Mouse (Mus musculus): ENCODE data around the gene Adra2c. TPM values are rescaled to one million over a fixed set of nuclear protein-coding genes. Genes with fewer than 3 reads are reported as not detected.
A peak's percentile ranks its signal among the peaks of the same experiment; 100 is the strongest.

The Adra2c gene
- polyA plus RNA-seq, 1 experiment from 2014 or later, result 0.67 TPM

GRCm38 (mm10) chr5:35267486-35267885, 10.6 kb upstream of the Adra2c start:
- no peak overlapping the region for H3K9ac ChIP-seq
- no peaks in the 10 kb centered on the region for H3K27me3 ChIP-seq (ENCODE audit: control insufficient read depth, insufficient read depth, low read length)
- ATAC-seq (ENCODE audit: low FRiP score) (peak; percentile 90), DNase-seq (ENCODE audit: low spot score) (peak; percentile 64)
- no peak overlapping the region for H3K4me2 ChIP-seq (replicated peaks)
- 12% methylated on average over 7 of the region's 7 CpGs for WGBS
- H3K27ac ChIP-seq, result peak overlapping the region; percentile 43; the same call in 1 of the 2 replicates
- H3K36me3 ChIP-seq (replicated peaks; ENCODE audit: control insufficient read depth, insufficient read depth), result no peaks in the 10 kb centered on the region
- no peak overlapping the region for H3K4me3 ChIP-seq (replicated peaks; ENCODE audit: low read length)
- H3K9me3 ChIP-seq (ENCODE audit: control insufficient read depth, low read length), result no peaks in the 10 kb centered on the region
- peaks cover 12% of the 10 kb centered on the region for H3K4me1 ChIP-seq (replicated peaks; ENCODE audit: control insufficient read depth, insufficient read depth, low read length)

GRCm38 (mm10) chr5:35275356-35275755, 2.8 kb upstream of the Adra2c start:
- ATAC-seq (ENCODE audit: low FRiP score) (no peak), DNase-seq (ENCODE audit: low spot score) (no peak)
- no peaks in the 10 kb centered on the region for H3K36me3 ChIP-seq (replicated peaks; ENCODE audit: control insufficient read depth, insufficient read depth)
- H3K4me1 ChIP-seq (replicated peaks; ENCODE audit: control insufficient read depth, insufficient read depth, low read length), result peaks cover 3% of the 10 kb centered on the region; the same call in 1 of the 2 replicates
- no peak overlapping the region for H3K4me3 ChIP-seq (replicated peaks; ENCODE audit: low read length)
- no peak overlapping the region for H3K9ac ChIP-seq
- H3K27me3 ChIP-seq (ENCODE audit: control insufficient read depth, insufficient read depth, low read length), result peaks cover 41% of the 10 kb centered on the region
- H3K27ac ChIP-seq, result no peak overlapping the region
- H3K9me3 ChIP-seq (ENCODE audit: control insufficient read depth, low read length), result no peaks in the 10 kb centered on the region
- WGBS, result 61% methylated on average over 11 of the region's 11 CpGs
- H3K4me2 ChIP-seq (replicated peaks), result no peak overlapping the region

GRCm38 (mm10) chr5:35278741-35279695, 899 bp downstream of the Adra2c start:
- ATAC-seq (ENCODE audit: low FRiP score) (peak; percentile 75), DNase-seq (ENCODE audit: low spot score) (peak; percentile 62)
- Histone ChIP-seq H3K4me3 (replicated peaks; ENCODE audit: low read length) (peak overlapping the region; percentile 48), H3K27ac (no peak overlapping the region), H3K9ac (peak overlapping the region; percentile 60), H3K4me2 (replicated peaks) (peak overlapping the region; percentile 90), H3K36me3 (replicated peaks; ENCODE audit: control insufficient read depth, insufficient read depth) (no peaks in the 10 kb centered on the region), H3K4me1 (replicated peaks; ENCODE audit: control insufficient read depth, insufficient read depth, low read length) (peaks cover 3% of the 10 kb centered on the region; the same call in 1 of the 2 replicates), H3K27me3 (ENCODE audit: control insufficient read depth, insufficient read depth, low read length) (peaks cover 67% of the 10 kb centered on the region), H3K9me3 (ENCODE audit: control insufficient read depth, low read length) (no peaks in the 10 kb centered on the region)
- under 1% methylated on average over 113 of the region's 118 CpGs for WGBS

GRCm38 (mm10) chr5:35279696-35280001, 1.5 kb downstream of the Adra2c start:
- no peaks in the 10 kb centered on the region for H3K9me3 ChIP-seq (ENCODE audit: control insufficient read depth, low read length)
- peak overlapping the region; percentile 48 for H3K4me3 ChIP-seq (replicated peaks; ENCODE audit: low read length)
- H3K27ac ChIP-seq, result no peak overlapping the region
- no peaks in the 10 kb centered on the region for H3K36me3 ChIP-seq (replicated peaks; ENCODE audit: control insufficient read depth, insufficient read depth)
- ATAC-seq (ENCODE audit: low FRiP score) (0 out of 2 replicates have a peak, but pooled peaks have one; percentile 4), DNase-seq (ENCODE audit: low spot score) (no peak)
- peaks cover 3% of the 10 kb centered on the region; the same call in 1 of the 2 replicates for H3K4me1 ChIP-seq (replicated peaks; ENCODE audit: control insufficient read depth, insufficient read depth, low read length)
- 1% methylated on average over 44 of the region's 49 CpGs for WGBS
- H3K4me2 ChIP-seq (replicated peaks), result peak overlapping the region; percentile 90
- peak overlapping the region; percentile 60 for H3K9ac ChIP-seq
- H3K27me3 ChIP-seq (ENCODE audit: control insufficient read depth, insufficient read depth, low read length), result peaks cover 67% of the 10 kb centered on the region

GRCm38 (mm10) chr5:35280002-35280782, 2.1 kb downstream of the Adra2c start:
- H3K4me2 ChIP-seq (replicated peaks), result peak overlapping the region; percentile 90
- no peak overlapping the region for H3K27ac ChIP-seq
- DNase-seq (ENCODE audit: low spot score) (peak; percentile 38), ATAC-seq (ENCODE audit: low FRiP score) (peak; percentile 51)
- H3K9ac ChIP-seq, result peak overlapping the region; percentile 60
- H3K36me3 ChIP-seq (replicated peaks; ENCODE audit: control insufficient read depth, insufficient read depth), result no peaks in the 10 kb centered on the region
- peaks cover 3% of the 10 kb centered on the region; the same call in 1 of the 2 replicates for H3K4me1 ChIP-seq (replicated peaks; ENCODE audit: control insufficient read depth, insufficient read depth, low read length)
- WGBS, result 4% methylated on average over 74 of the region's 75 CpGs
- no peaks in the 10 kb centered on the region for H3K9me3 ChIP-seq (ENCODE audit: control insufficient read depth, low read length)
- peak overlapping the region; percentile 48 for H3K4me3 ChIP-seq (replicated peaks; ENCODE audit: low read length)
- H3K27me3 ChIP-seq (ENCODE audit: control insufficient read depth, insufficient read depth, low read length), result peaks cover 67% of the 10 kb centered on the region

- H3K36me3 ChIP-seq (replicated peaks; ENCODE audit: control insufficient read depth, insufficient read depth), result no peaks in the 10 kb centered on the region
- H3K9ac ChIP-seq, result no peak overlapping the region
- H3K4me2 ChIP-seq (replicated peaks), result peak overlapping the region; percentile 90
- DNase-seq (ENCODE audit: low spot score) (no peak), ATAC-seq (ENCODE audit: low FRiP score) (peak; percentile 26; the same call in 1 of the 2 replicates)
- no peak overlapping the region for H3K27ac ChIP-seq
- H3K4me1 ChIP-seq (replicated peaks; ENCODE audit: control insufficient read depth, insufficient read depth, low read length), result peaks cover 3% of the 10 kb centered on the region; the same call in 1 of the 2 replicates
- peaks cover 67% of the 10 kb centered on the region for H3K27me3 ChIP-seq (ENCODE audit: control insufficient read depth, insufficient read depth, low read length)
- WGBS, result 6% methylated on average over 40 of the region's 40 CpGs
- H3K4me3 ChIP-seq (replicated peaks; ENCODE audit: low read length), result peak overlapping the region; percentile 48
- no peaks in the 10 kb centered on the region for H3K9me3 ChIP-seq (ENCODE audit: control insufficient read depth, low read length)
Observed at GRCm38 (mm10) chr5:35280783-35281165, 2.7 kb downstream of the Adra2c start.

- H3K36me3 ChIP-seq (replicated peaks; ENCODE audit: control insufficient read depth, insufficient read depth), result no peaks in the 10 kb centered on the region
Observed at GRCm38 (mm10) chr5:35285281-35285680, 7.2 kb downstream of the Adra2c start.

GRCm38 (mm10) chr5:35286190-35286589, 8.1 kb downstream of the Adra2c start:
- no peaks in the 10 kb centered on the region for H3K9me3 ChIP-seq (ENCODE audit: control insufficient read depth, low read length)
- ATAC-seq (ENCODE audit: low FRiP score) (no peak), DNase-seq (ENCODE audit: low spot score) (no peak)
- no peaks in the 10 kb centered on the region for H3K4me1 ChIP-seq (replicated peaks; ENCODE audit: control insufficient read depth, insufficient read depth, low read length)
- 73% methylated on average over 5 of the region's 5 CpGs for WGBS
- no peaks in the 10 kb centered on the region for H3K36me3 ChIP-seq (replicated peaks; ENCODE audit: control insufficient read depth, insufficient read depth)
- no peak overlapping the region for H3K9ac ChIP-seq
- H3K4me3 ChIP-seq (replicated peaks; ENCODE audit: low read length), result no peak overlapping the region
- H3K27ac ChIP-seq, result no peak overlapping the region
- H3K4me2 ChIP-seq (replicated peaks), result no peak overlapping the region
- peaks cover 18% of the 10 kb centered on the region for H3K27me3 ChIP-seq (ENCODE audit: control insufficient read depth, insufficient read depth, low read length)

More at GRCm38 (mm10) chr5:35285281-35285680, 7.2 kb downstream of the Adra2c start:
- ATAC-seq (ENCODE audit: low FRiP score), result no peak
- WGBS, result 30% methylated on average over 3 of the region's 3 CpGs
- Histone ChIP-seq H3K27ac (no peak overlapping the region), H3K9me3 (ENCODE audit: control insufficient read depth, low read length) (no peaks in the 10 kb centered on the region), H3K27me3 (ENCODE audit: control insufficient read depth, insufficient read depth, low read length) (peaks cover 27% of the 10 kb centered on the region), H3K4me1 (replicated peaks; ENCODE audit: control insufficient read depth, insufficient read depth, low read length) (no peaks in the 10 kb centered on the region), H3K4me3 (replicated peaks; ENCODE audit: low read length) (no peak overlapping the region), H3K4me2 (replicated peaks) (no peak overlapping the region), H3K9ac (no peak overlapping the region)
- no peak for DNase-seq (ENCODE audit: low spot score)

GRCm38 (mm10) chr5:35299621-35300020, 21.5 kb downstream of the Adra2c start:
- Histone ChIP-seq H3K27me3 (ENCODE audit: control insufficient read depth, insufficient read depth, low read length) (no peaks in the 10 kb centered on the region), H3K27ac (no peak overlapping the region), H3K4me2 (replicated peaks) (no peak overlapping the region), H3K36me3 (replicated peaks; ENCODE audit: control insufficient read depth, insufficient read depth) (no peaks in the 10 kb centered on the region), H3K9ac (no peak overlapping the region), H3K4me3 (replicated peaks; ENCODE audit: low read length) (no peak overlapping the region), H3K9me3 (ENCODE audit: control insufficient read depth, low read length) (no peaks in the 10 kb centered on the region), H3K4me1 (replicated peaks; ENCODE audit: control insufficient read depth, insufficient read depth, low read length) (no peaks in the 10 kb centered on the region)
- DNase-seq (ENCODE audit: low spot score) (no peak), ATAC-seq (ENCODE audit: low FRiP score) (no peak)
- WGBS, result 39% methylated on average over 3 of the region's 3 CpGs

All from hindbrain, embryonic 14.5 days (tissue).